Mouse (Mus musculus) cortical plate, adult 2 months (tissue): ENCODE measurements around the gene Txnip.

ENCODE experiments used
- CTCF ChIP-seq: fragments of 200-500 bp; IDR thresholded peaks from 2 replicates; pipeline ENCODE4 v1.5.1; 2011; ENCODE audit warnings: mild to moderate bottlenecking, control low read depth, low read length; ENCODE audit not compliant: insufficient read depth; ENCODE audit errors: extremely low read depth
- POLR2A ChIP-seq: fragments of 200-500 bp; IDR thresholded peaks from 2 replicates; pipeline ENCODE4 v1.6.1; 2011; ENCODE audit warnings: mild to moderate bottlenecking, low read length, control low read depth; ENCODE audit not compliant: insufficient read depth; ENCODE audit errors: extremely low read depth

DNA sequence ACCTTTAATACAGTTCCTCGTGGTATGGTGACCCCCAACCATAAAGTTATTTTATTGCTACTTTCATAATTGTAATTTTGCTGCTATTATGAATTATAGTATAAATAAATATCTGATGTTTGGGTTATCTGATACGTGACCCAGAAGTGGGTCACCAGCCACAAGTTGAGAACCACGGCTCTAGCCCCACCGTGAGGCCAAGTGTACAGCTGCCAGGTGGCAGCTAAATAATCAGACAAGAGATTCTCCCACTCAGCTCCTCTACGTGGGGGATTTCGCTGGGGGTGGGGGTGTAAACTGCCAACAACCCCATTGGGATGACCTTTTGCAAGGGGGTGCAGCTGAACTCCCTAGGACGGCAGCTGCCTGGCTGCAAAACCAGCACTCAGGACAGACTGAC is 25.7 kb upstream of the Txnip start:
- TF ChIP-seq CTCF = no peak
- TF ChIP-seq POLR2A = no peak
